Mouse (Mus musculus): Measurements from ENCODE around the gene Ptger1. TPM values are rescaled to one million over a fixed set of nuclear protein-coding genes. Genes with fewer than 3 reads are reported as not detected.

Ptger1 gene
- polyA plus RNA-seq, 1 experiment, result 21.8 TPM

- TF ChIP-seq CTCF (conservative IDR thresholded peaks at IDR 0.05; ENCODE audit: insufficient read depth, insufficient read length, low read depth, low read length), result no peak
- TF ChIP-seq POLR2A (IDR thresholded peaks at IDR 0.05; ENCODE audit: low read depth, low read length), result no peak
- WGBS, result 79% methylated on average over 5 of the region's 5 CpGs
- no peak overlapping the region for H3K4me3 ChIP-seq (ENCODE audit: insufficient read depth, low read depth, low read length)
- H3K27ac ChIP-seq (ENCODE audit: insufficient read depth, low read depth, low read length), result no peak overlapping the region
- no peaks in the 10 kb centered on the region for H3K4me1 ChIP-seq (ENCODE audit: control insufficient read depth, insufficient read depth, low read length)
- H3K36me3 ChIP-seq (ENCODE audit: control insufficient read depth, insufficient read depth, low read length), result peaks cover 3% of the 10 kb centered on the region
- DNase-seq, result no peak
- no peaks in the 10 kb centered on the region for H3K27me3 ChIP-seq (replicated peaks; ENCODE audit: control insufficient read depth, insufficient read depth, low read length)
Measured at GRCm38 (mm10) chr8:83680603-83681002, 14.1 kb downstream of the Ptger1 start.

DNA sequence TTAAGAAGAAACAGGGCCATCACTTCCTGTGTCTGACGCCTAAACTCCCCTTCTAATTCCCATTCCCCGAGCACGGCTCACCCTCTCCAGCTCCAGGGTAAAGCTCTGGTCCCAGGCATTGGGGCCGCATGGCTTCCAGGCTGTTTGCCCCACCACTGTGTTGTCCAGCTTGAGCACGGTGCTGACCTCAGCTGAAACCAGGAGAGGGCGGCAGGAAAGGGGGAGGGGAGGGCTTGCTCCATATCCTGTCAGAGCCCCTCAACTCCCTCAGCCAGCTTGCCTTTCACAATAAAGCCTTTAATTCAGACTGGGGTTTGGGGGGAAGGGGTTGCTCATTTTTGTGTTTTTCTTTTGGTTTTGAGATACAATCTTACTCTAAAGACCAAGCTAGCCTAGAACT lies 14.6 kb downstream of the Ptger1 start:
- DNase-seq, result no peak
- peaks cover 3% of the 10 kb centered on the region for H3K36me3 ChIP-seq (ENCODE audit: control insufficient read depth, insufficient read depth, low read length)
- WGBS, result 29% methylated on average over 6 of the region's 6 CpGs

DNA sequence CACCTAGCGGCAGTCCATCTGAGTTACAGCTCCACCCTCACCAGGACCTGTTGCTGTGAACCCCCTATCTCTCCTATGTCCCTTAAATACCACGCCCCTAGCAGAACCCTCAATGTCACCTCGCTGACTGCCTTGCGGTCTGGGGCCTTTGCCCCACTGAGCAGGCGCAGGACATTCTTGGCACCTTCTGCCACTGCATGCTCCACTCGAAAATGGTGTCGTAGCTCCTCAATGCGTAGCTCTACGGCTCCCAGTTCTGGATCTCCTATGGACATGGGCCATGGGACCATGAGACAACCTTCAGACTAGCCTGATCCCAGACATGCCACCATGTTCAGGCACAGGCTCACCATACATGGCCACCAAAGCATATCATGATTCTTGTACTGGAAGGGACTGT lies 18.0 kb downstream of the Ptger1 start:
- WGBS, result 95% methylated on average over 9 of the region's 9 CpGs
- TF ChIP-seq CTCF (conservative IDR thresholded peaks at IDR 0.05; ENCODE audit: insufficient read depth, insufficient read length, low read depth, low read length) (no peak), POLR2A (IDR thresholded peaks at IDR 0.05; ENCODE audit: low read depth, low read length) (no peak)
- Histone ChIP-seq H3K4me1 (ENCODE audit: control insufficient read depth, insufficient read depth, low read length) (no peaks in the 10 kb centered on the region), H3K36me3 (ENCODE audit: control insufficient read depth, insufficient read depth, low read length) (peaks cover 1% of the 10 kb centered on the region; the same call in 1 of the 2 replicates), H3K27ac (ENCODE audit: insufficient read depth, low read depth, low read length) (no peak overlapping the region), H3K4me3 (ENCODE audit: insufficient read depth, low read depth, low read length) (no peak overlapping the region), H3K27me3 (replicated peaks; ENCODE audit: control insufficient read depth, insufficient read depth, low read length) (no peaks in the 10 kb centered on the region)
- no peak for DNase-seq

More for the DNA sequence above, 14.6 kb downstream of the Ptger1 start:
- no peak for TF ChIP-seq POLR2A (IDR thresholded peaks at IDR 0.05; ENCODE audit: low read depth, low read length)
- TF ChIP-seq CTCF (conservative IDR thresholded peaks at IDR 0.05; ENCODE audit: insufficient read depth, insufficient read length, low read depth, low read length), result no peak
- Histone ChIP-seq H3K27ac (ENCODE audit: insufficient read depth, low read depth, low read length) (no peak overlapping the region), H3K27me3 (replicated peaks; ENCODE audit: control insufficient read depth, insufficient read depth, low read length) (no peaks in the 10 kb centered on the region), H3K4me1 (ENCODE audit: control insufficient read depth, insufficient read depth, low read length) (no peaks in the 10 kb centered on the region), H3K4me3 (ENCODE audit: insufficient read depth, low read depth, low read length) (no peak overlapping the region)

DNA sequence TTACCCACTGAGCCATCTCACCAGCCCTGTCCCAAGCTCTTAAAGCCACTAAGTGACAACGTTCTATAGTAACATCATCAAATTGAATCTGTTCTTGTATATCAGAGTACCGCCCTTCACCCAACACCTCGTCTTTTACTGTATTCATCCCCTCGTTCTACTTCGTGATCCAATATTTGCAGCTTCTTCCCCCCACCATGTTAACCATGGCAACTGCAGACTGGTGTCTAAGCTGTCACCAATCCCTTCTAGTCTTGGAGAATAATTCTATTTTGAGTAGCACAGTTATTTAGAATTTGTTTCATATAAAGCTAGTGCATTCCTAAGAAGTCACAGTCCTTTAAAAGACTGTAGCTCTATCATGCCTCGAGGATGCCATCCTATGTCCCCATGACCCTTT lies 22.8 kb downstream of the Ptger1 start:
- Histone ChIP-seq H3K36me3 (ENCODE audit: control insufficient read depth, insufficient read depth, low read length) (peaks cover 11% of the 10 kb centered on the region), H3K27me3 (replicated peaks; ENCODE audit: control insufficient read depth, insufficient read depth, low read length) (no peaks in the 10 kb centered on the region), H3K4me1 (ENCODE audit: control insufficient read depth, insufficient read depth, low read length) (peaks cover 8% of the 10 kb centered on the region), H3K4me3 (ENCODE audit: insufficient read depth, low read depth, low read length) (no peak overlapping the region), H3K27ac (ENCODE audit: insufficient read depth, low read depth, low read length) (no peak overlapping the region)
- DNase-seq, result no peak
- no peak for TF ChIP-seq CTCF (conservative IDR thresholded peaks at IDR 0.05; ENCODE audit: insufficient read depth, insufficient read length, low read depth, low read length)
- 91% methylated on average over 6 of the region's 6 CpGs for WGBS

DNA sequence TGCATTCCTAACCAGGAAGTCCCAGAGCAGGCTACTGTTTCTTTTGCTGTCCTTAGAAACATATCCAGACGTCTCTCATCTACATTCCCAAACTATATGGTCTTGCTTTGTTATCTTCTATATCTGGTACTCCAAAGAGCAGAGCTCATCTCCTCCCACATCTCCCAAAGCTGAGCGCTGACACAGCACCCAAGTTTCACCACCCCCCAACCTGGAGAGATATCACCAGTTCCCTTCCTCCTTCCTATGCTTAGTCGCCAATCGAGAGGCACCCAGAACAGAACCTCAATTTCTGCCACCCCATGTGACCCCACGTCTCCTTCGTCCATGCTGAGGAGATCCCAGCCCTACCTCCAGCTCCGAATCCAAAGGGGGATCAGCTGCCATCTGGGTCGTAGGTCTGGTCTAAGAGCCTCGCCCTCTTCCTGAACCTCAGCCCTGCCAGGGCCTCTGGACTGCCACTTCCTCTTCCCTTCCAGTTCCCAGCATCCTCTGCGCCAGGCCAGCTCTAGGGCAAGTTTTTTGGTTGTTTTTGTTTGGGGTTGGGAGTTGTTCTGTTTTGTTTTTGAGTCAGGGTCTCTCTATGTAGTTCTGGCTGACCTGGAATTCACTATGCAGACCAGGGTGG lies 27.2 kb downstream of the Ptger1 start:
- peak overlapping the region; percentile 53 for H3K27ac ChIP-seq (ENCODE audit: insufficient read depth, low read depth, low read length)
- H3K27me3 ChIP-seq (replicated peaks; ENCODE audit: control insufficient read depth, insufficient read depth, low read length), result no peaks in the 10 kb centered on the region
- TF ChIP-seq POLR2A (IDR thresholded peaks at IDR 0.05; ENCODE audit: low read depth, low read length) (no peak), CTCF (conservative IDR thresholded peaks at IDR 0.05; ENCODE audit: insufficient read depth, insufficient read length, low read depth, low read length) (no peak)
- no peak overlapping the region for H3K4me3 ChIP-seq (ENCODE audit: insufficient read depth, low read depth, low read length)
- 65% methylated on average over 10 of the region's 10 CpGs for WGBS
- DNase-seq, result peak; percentile 41
- peaks cover 11% of the 10 kb centered on the region for H3K36me3 ChIP-seq (ENCODE audit: control insufficient read depth, insufficient read depth, low read length)
- peaks cover 32% of the 10 kb centered on the region for H3K4me1 ChIP-seq (ENCODE audit: control insufficient read depth, insufficient read depth, low read length)

DNA sequence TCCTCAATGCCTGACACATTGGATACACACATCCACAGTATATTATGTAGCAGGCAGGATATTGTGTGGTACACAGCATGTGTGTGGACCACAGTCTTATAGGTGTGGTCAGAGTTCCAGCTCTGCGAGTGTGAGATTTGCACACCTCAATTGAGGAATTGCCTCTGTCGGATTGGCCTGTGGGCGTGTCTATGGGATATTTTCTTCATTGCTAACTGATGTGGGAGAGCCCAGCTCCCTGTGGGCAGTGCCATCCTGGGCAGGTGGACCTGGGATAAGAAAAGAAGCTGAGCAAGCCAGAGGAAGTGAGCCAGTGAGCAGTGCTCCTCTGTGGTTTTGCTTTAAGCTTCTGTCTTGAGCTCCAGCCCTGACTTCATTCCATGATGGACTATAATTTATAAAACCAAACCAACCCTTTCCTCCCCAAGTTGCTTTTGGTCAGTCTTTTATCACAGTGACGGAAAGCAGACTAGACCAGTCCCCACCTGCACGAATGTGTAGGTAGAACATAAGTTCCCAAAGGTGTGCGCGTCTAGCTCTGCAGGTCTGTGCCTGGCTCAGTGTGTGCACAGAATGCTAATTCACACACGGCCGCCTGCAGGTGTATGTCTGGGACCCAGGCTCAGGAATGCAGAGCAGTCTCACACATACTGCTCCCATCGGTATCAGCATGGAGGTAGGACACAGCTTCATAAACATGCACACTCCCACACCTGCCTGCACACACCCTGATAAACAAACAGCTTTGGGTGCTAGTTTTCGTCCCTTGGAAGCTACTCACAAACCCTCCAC lies 28.1 kb downstream of the Ptger1 start:
- Histone ChIP-seq H3K27me3 (replicated peaks; ENCODE audit: control insufficient read depth, insufficient read depth, low read length) (no peaks in the 10 kb centered on the region), H3K4me1 (ENCODE audit: control insufficient read depth, insufficient read depth, low read length) (peaks cover 32% of the 10 kb centered on the region), H3K4me3 (ENCODE audit: insufficient read depth, low read depth, low read length) (no peak overlapping the region), H3K36me3 (ENCODE audit: control insufficient read depth, insufficient read depth, low read length) (peaks cover 11% of the 10 kb centered on the region), H3K27ac (ENCODE audit: insufficient read depth, low read depth, low read length) (peak overlapping the region; percentile 64; the same call in 1 of the 2 replicates)
- 60% methylated on average over 11 of the region's 11 CpGs for WGBS
- TF ChIP-seq POLR2A (IDR thresholded peaks at IDR 0.05; ENCODE audit: low read depth, low read length), result no peak
- TF ChIP-seq CTCF (conservative IDR thresholded peaks at IDR 0.05; ENCODE audit: insufficient read depth, insufficient read length, low read depth, low read length), result no peak
- peak; percentile 50 for DNase-seq

- H3K36me3 ChIP-seq (ENCODE audit: control insufficient read depth, insufficient read depth, low read length), result peaks cover 11% of the 10 kb centered on the region
- peaks cover 32% of the 10 kb centered on the region for H3K4me1 ChIP-seq (ENCODE audit: control insufficient read depth, insufficient read depth, low read length)
- peak; percentile 36 for DNase-seq
- 65% methylated on average over 14 of the region's 17 CpGs for WGBS
- TF ChIP-seq POLR2A (IDR thresholded peaks at IDR 0.05; ENCODE audit: low read depth, low read length) (no peak), CTCF (conservative IDR thresholded peaks at IDR 0.05; ENCODE audit: insufficient read depth, insufficient read length, low read depth, low read length) (no peak)
- no peak overlapping the region for H3K4me3 ChIP-seq (ENCODE audit: insufficient read depth, low read depth, low read length)
- no peaks in the 10 kb centered on the region for H3K27me3 ChIP-seq (replicated peaks; ENCODE audit: control insufficient read depth, insufficient read depth, low read length)
- H3K27ac ChIP-seq (ENCODE audit: insufficient read depth, low read depth, low read length), result peak overlapping the region; percentile 64; the same call in 1 of the 2 replicates
Measured at GRCm38 (mm10) chr8:83695351-83696106, 29.1 kb downstream of the Ptger1 start.

Measured in kidney, adult 2 months (tissue).